Mouse (Mus musculus) lung, embryonic 16.5 days (tissue): ENCODE results near the gene Rab39. TPM values are rescaled to one million over a fixed set of nuclear protein-coding genes. Genes with fewer than 3 reads are reported as not detected.

Experiments used
- ATAC-seq: fragments of 200-750 bp; cut with Nextera tagmentation; 2 replicates; pipeline ENCODE4 v1.8.0; 2017; ENCODE audit warnings: low read depth, mild to moderate bottlenecking, moderate library complexity
- H3K27ac ChIP-seq: fragments of 300-500 bp; sonication (generic); 2 replicates; pipeline ENCODE4 v1.5.1; 2014; ENCODE audit warnings: mild to moderate bottlenecking, control low read depth, low read length
- H3K27me3 ChIP-seq: fragments of 300-500 bp; sonication (generic); 2 replicates; pipeline ENCODE4 v1.6.1; 2014; ENCODE audit warnings: low read depth, low read length, mixed read lengths; ENCODE audit not compliant: control insufficient read depth, insufficient read depth
- H3K36me3 ChIP-seq: fragments of 300-500 bp; sonication (generic); 2 replicates; pipeline ENCODE4 v1.6.1; 2014; ENCODE audit warnings: low read length; ENCODE audit not compliant: control insufficient read depth, insufficient read depth
- H3K4me1 ChIP-seq: fragments of 300-500 bp; sonication (generic); replicated peaks from 2 replicates; pipeline ENCODE4 v1.6.1; 2014; ENCODE audit warnings: low read length, mixed read lengths; ENCODE audit not compliant: control insufficient read depth, insufficient read depth
- H3K4me2 ChIP-seq: fragments of 300-500 bp; sonication (generic); 2 replicates; pipeline ENCODE4 v1.6.1; 2014; ENCODE audit warnings: low read depth, low read length, control low read depth
- H3K4me3 ChIP-seq: fragments of 300-500 bp; sonication (generic); 2 replicates; pipeline ENCODE4 v1.5.1; 2014; ENCODE audit warnings: mild to moderate bottlenecking, low read length, control low read depth
- H3K9ac ChIP-seq: fragments of 300-500 bp; sonication (generic); 2 replicates; pipeline ENCODE4 v1.6.1; 2014; ENCODE audit warnings: low read length, control low read depth
- H3K9me3 ChIP-seq: fragments of 300-500 bp; sonication (generic); 2 replicates; pipeline ENCODE4 v1.6.1; 2016; ENCODE audit warnings: low read length; ENCODE audit not compliant: control insufficient read depth
- WGBS: fragments of 180-500 bp; shearing (Covaris S2); extraction: QIAGEN DNeasy Blood & Tissue Kit; methylation state at CpG from one replicate; pipeline ENCODE4 v1.1.7; 2014; 5-methylcytosine and 5-hydroxymethylcytosine counted together
- polyA plus RNA-seq: library from polyadenylated mRNA; unstranded; fragments of >200 nt; fragmentation: Nextera tagmentation; extraction: Ambion mirVana; gene quantifications from 2 replicates; pipeline ENCODE4 v1.2.1, GENCODE M21; 2015

Rab39 gene
- polyA plus RNA-seq, 1 experiment from 2014 or later: 0.26 TPM

- WGBS: 59% methylated on average over 1 of the region's 1 CpGs
- no peaks in the 10 kb centered on the region for H3K4me1 ChIP-seq
- H3K27ac ChIP-seq: no peak overlapping the region
- H3K9me3 ChIP-seq: 0 out of 2 replicates have a peak, but pooled peaks cover 3% of the 10 kb centered on the region
- H3K27me3 ChIP-seq: no peaks in the 10 kb centered on the region
- no peak overlapping the region for H3K9ac ChIP-seq
- H3K4me3 ChIP-seq: no peak overlapping the region
- no peaks in the 10 kb centered on the region for H3K36me3 ChIP-seq
- no peak overlapping the region for H3K4me2 ChIP-seq
- ATAC-seq: no peak
Measured at GRCm38 (mm10) chr9:53693718-53694117, 12.3 kb downstream of the Rab39 start.

- Histone ChIP-seq H3K36me3 (no peaks in the 10 kb centered on the region), H3K4me2 (no peak overlapping the region), H3K9me3 (0 out of 2 replicates have a peak, but pooled peaks cover 2% of the 10 kb centered on the region), H3K27me3 (no peaks in the 10 kb centered on the region), H3K9ac (no peak overlapping the region), H3K27ac (no peak overlapping the region), H3K4me3 (no peak overlapping the region), H3K4me1 (no peaks in the 10 kb centered on the region)
- no peak for ATAC-seq
- 31% methylated on average over 7 of the region's 7 CpGs for WGBS
Measured at GRCm38 (mm10) chr9:53691745-53692670, 14.0 kb downstream of the Rab39 start.

GRCm38 (mm10) chr9:53680851-53681250 lies 25.2 kb downstream of the Rab39 start:
- Histone ChIP-seq H3K36me3 (no peaks in the 10 kb centered on the region), H3K4me2 (no peak overlapping the region), H3K27ac (no peak overlapping the region), H3K9ac (no peak overlapping the region), H3K4me3 (no peak overlapping the region), H3K9me3 (no peaks in the 10 kb centered on the region), H3K27me3 (no peaks in the 10 kb centered on the region), H3K4me1 (no peaks in the 10 kb centered on the region)
- 81% methylated on average over 1 of the region's 1 CpGs for WGBS
- ATAC-seq: no peak

- H3K9ac ChIP-seq: no peak overlapping the region
- 55% methylated on average over 4 of the region's 4 CpGs for WGBS
- H3K4me3 ChIP-seq: no peak overlapping the region
- no peaks in the 10 kb centered on the region for H3K27me3 ChIP-seq
- ATAC-seq: no peak
- no peak overlapping the region for H3K4me2 ChIP-seq
- no peaks in the 10 kb centered on the region for H3K36me3 ChIP-seq
- no peaks in the 10 kb centered on the region for H3K9me3 ChIP-seq
- no peak overlapping the region for H3K27ac ChIP-seq
- H3K4me1 ChIP-seq: no peaks in the 10 kb centered on the region
Measured at GRCm38 (mm10) chr9:53676921-53677320, 29.1 kb downstream of the Rab39 start.

GRCm38 (mm10) chr9:53673571-53673970 lies 32.5 kb downstream of the Rab39 start:
- H3K27ac ChIP-seq: no peak overlapping the region
- 18% methylated on average over 3 of the region's 3 CpGs for WGBS
- H3K4me3 ChIP-seq: no peak overlapping the region
- H3K27me3 ChIP-seq: no peaks in the 10 kb centered on the region
- no peaks in the 10 kb centered on the region for H3K36me3 ChIP-seq
- H3K9ac ChIP-seq: no peak overlapping the region
- no peak overlapping the region for H3K4me2 ChIP-seq
- no peaks in the 10 kb centered on the region for H3K9me3 ChIP-seq
- ATAC-seq: peak; percentile 61; the same call in 1 of the 2 replicates
- no peaks in the 10 kb centered on the region for H3K4me1 ChIP-seq

GRCm38 (mm10) chr9:53669680-53670219 lies 36.3 kb downstream of the Rab39 start, which contains the start of gene Cul5:
TSS of gene Cul5 (minus strand) at chr9:53670014.
- H3K9me3 ChIP-seq: no peaks in the 10 kb centered on the region
- WGBS: 55% methylated on average over 5 of the region's 5 CpGs
- ATAC-seq: no peak
- H3K27ac ChIP-seq: no peak within 1 kb of the TSS
- no peak within 1 kb of the TSS for H3K4me3 ChIP-seq
- no peak within 1 kb of the TSS for H3K4me2 ChIP-seq
- peaks cover 14% of the 10 kb centered on the region for H3K4me1 ChIP-seq
- H3K36me3 ChIP-seq: no peaks in the 10 kb centered on the region
- H3K27me3 ChIP-seq: no peaks in the 10 kb centered on the region
- no peak within 1 kb of the TSS for H3K9ac ChIP-seq

- Histone ChIP-seq H3K4me1 (peaks cover 15% of the 10 kb centered on the region), H3K36me3 (no peaks in the 10 kb centered on the region)
- WGBS: under 1% methylated on average over 57 of the region's 74 CpGs
Measured at GRCm38 (mm10) chr9:53667020-53667669, 38.9 kb downstream of the Rab39 start.

GRCm38 (mm10) chr9:53666665-53667019 lies 39.4 kb downstream of the Rab39 start:
- peaks cover 15% of the 10 kb centered on the region for H3K4me1 ChIP-seq
- H3K9ac ChIP-seq: peak overlapping the region; percentile 100
- peak overlapping the region; percentile 97 for H3K27ac ChIP-seq
- no peaks in the 10 kb centered on the region for H3K36me3 ChIP-seq
- WGBS: 0% methylated on average over 28 of the region's 28 CpGs
- peak overlapping the region; percentile 97 for H3K4me3 ChIP-seq
- no peaks in the 10 kb centered on the region for H3K9me3 ChIP-seq
- peak overlapping the region; percentile 90 for H3K4me2 ChIP-seq
- peak; percentile 14; the same call in 1 of the 2 replicates for ATAC-seq
- H3K27me3 ChIP-seq: no peaks in the 10 kb centered on the region

More at GRCm38 (mm10) chr9:53667020-53667669, 38.9 kb downstream of the Rab39 start:
- Histone ChIP-seq H3K4me3 (peak overlapping the region; percentile 97), H3K27me3 (no peaks in the 10 kb centered on the region), H3K4me2 (peak overlapping the region; percentile 90), H3K27ac (peak overlapping the region; percentile 97), H3K9me3 (no peaks in the 10 kb centered on the region), H3K9ac (peak overlapping the region; percentile 100)
- ATAC-seq: peak; percentile 99

- H3K36me3 ChIP-seq: no peaks in the 10 kb centered on the region
- H3K27me3 ChIP-seq: no peaks in the 10 kb centered on the region
- no peak overlapping the region for H3K27ac ChIP-seq
- ATAC-seq: no peak
- H3K4me3 ChIP-seq: no peak overlapping the region
- peak overlapping the region; percentile 90 for H3K4me2 ChIP-seq
- H3K9me3 ChIP-seq: no peaks in the 10 kb centered on the region
- peaks cover 15% of the 10 kb centered on the region for H3K4me1 ChIP-seq
- no peak overlapping the region for H3K9ac ChIP-seq
Measured at GRCm38 (mm10) chr9:53665428-53665827, 40.6 kb downstream of the Rab39 start.
